Mouse (Mus musculus): Measurements from ENCODE around the gene Gm3149.
"Not testable (repeated sequence)": the region's sequence is repeated elsewhere in the genome, so short reads cannot be mapped to it uniquely, and the experiment has no call there.

- TF ChIP-seq EP300 (IDR thresholded peaks at IDR 0.05; ENCODE audit: insufficient read depth, low read depth, low read length); CTCF (IDR thresholded peaks at IDR 0.05): not testable (repeated sequence)
Measured at GRCm38 (mm10) chr14:4334476-4335080, 17.5 kb downstream of the Gm3149 start, which contains the start of gene 2610042L04Rik.
